Comparison of ENCODE assay signal across 20 mouse cellular contexts in the genomic region with DNA sequence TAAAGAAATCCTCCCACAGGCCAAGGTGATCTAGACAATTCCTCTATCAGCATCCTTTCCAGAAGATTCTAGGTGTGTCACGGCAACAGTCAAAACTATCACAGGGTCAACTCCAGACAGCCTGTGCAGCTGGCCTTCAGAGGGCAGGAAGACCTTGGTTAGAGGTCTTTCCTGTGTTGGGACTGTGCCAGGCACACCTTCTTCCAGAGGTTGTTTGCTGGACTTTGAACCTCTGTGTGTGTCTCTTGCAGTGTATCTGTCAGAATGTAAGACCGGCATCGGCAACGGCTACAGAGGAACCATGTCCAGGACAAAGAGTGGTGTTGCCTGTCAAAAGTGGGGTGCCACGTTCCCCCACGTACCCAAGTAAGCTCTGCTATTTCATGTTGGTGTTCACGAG. TPM values are rescaled to one million over a fixed set of nuclear protein-coding genes. Genes with fewer than 3 reads are reported as not detected.
"Had no signal": no experiment of that assay in that cellular context is flagged by ENCODE, and none has a peak within 500 bp of the region (broad histone marks: within the 10 kb centered on the region; RNA-seq: fewer than 3 reads in every experiment).

No protein-coding gene starts in this region.

- H3K27me3 ChIP-seq: hindbrain, embryonic 15.5 days; limb, embryonic 12.5 days; limb, embryonic 15.5 days; lung, embryonic 15.5 days; neural tube, embryonic 12.5 days; neural tube, embryonic 15.5 days; stomach, embryonic 15.5 days had no signal

- H3K9me3 ChIP-seq: hindbrain, embryonic 15.5 days; limb, embryonic 12.5 days; limb, embryonic 15.5 days; lung, embryonic 15.5 days; neural tube, embryonic 12.5 days; neural tube, embryonic 15.5 days; stomach, embryonic 15.5 days had no signal

- H3K4me2 ChIP-seq: hindbrain, embryonic 15.5 days; limb, embryonic 12.5 days; limb, embryonic 15.5 days; lung, embryonic 15.5 days; midbrain, embryonic 11.5 days; neural tube, embryonic 12.5 days; neural tube, embryonic 15.5 days; stomach, embryonic 15.5 days had no signal

- H3K36me3 ChIP-seq: hindbrain, embryonic 15.5 days; limb, embryonic 12.5 days; limb, embryonic 15.5 days; lung, embryonic 15.5 days; neural tube, embryonic 12.5 days; neural tube, embryonic 15.5 days; stomach, embryonic 15.5 days had no signal

- ATAC-seq: intestine, postnatal 0 days had no signal

- H3K27ac ChIP-seq: hindbrain, embryonic 15.5 days; limb, embryonic 12.5 days; limb, embryonic 15.5 days; liver, embryonic 14.5 days; lung, embryonic 15.5 days; neural tube, embryonic 12.5 days; neural tube, embryonic 15.5 days; stomach, embryonic 15.5 days had no signal

- DNase-seq: left cerebral cortex, postnatal 4 days; lung, adult 18-20 months; lung, postnatal 10 days; lung, postnatal 4 days; midbrain, embryonic 14.5 days; right cerebral cortex, adult 18-20 months; right cerebral cortex, postnatal 14 days; right cerebral cortex, postnatal 4 days; spleen, adult 18-20 months; thymus, postnatal 25 days had no signal

- H3K9ac ChIP-seq: hindbrain, embryonic 15.5 days; limb, embryonic 12.5 days; limb, embryonic 15.5 days; liver, embryonic 14.5 days; lung, embryonic 15.5 days; neural tube, embryonic 12.5 days; neural tube, embryonic 15.5 days; stomach, embryonic 15.5 days had no signal

- H3K4me3 ChIP-seq: hindbrain, embryonic 15.5 days; limb, embryonic 12.5 days; limb, embryonic 15.5 days; lung, embryonic 15.5 days; neural tube, embryonic 12.5 days; neural tube, embryonic 15.5 days; stomach, embryonic 15.5 days had no signal

- H3K4me1 ChIP-seq: hindbrain, embryonic 15.5 days; limb, embryonic 15.5 days; lung, embryonic 15.5 days; neural tube, embryonic 12.5 days; neural tube, embryonic 15.5 days; stomach, embryonic 15.5 days had no signal

RNA-seq across cellular contexts. Expression of gene Plg, which starts 9.8 kb away (rescaled TPM):
- polyA plus RNA-seq: limb, embryonic 12.5 days; midbrain, embryonic 11.5 days; midbrain, embryonic 14.5 days had no signal
